In genomic region chr2:91026491-91026890, GRCm38 (mm10) we compare ENCODE assay signal across 24 mouse cellular contexts. TPM values are rescaled to one million over a fixed set of nuclear protein-coding genes. Genes with fewer than 3 reads are reported as not detected.
DNase-seq lines count a peak whose midpoint lies in the region; ATAC-seq and TF ChIP-seq lines count a peak whose summit lies in the region.
"Had no signal": no experiment of that assay in that cellular context is flagged by ENCODE, and none has a peak within 500 bp of the region (broad histone marks: within the 10 kb centered on the region; RNA-seq: fewer than 3 reads in every experiment).

No protein-coding gene starts in this region.

- peak; percentile 22; the same call in 1 of the 2 replicates for TF ChIP-seq EP300 in liver, postnatal 0 days (IDR thresholded peaks at IDR 0.05; ENCODE audit: low read depth)

- TF ChIP-seq POLR2A in lung, adult 2 months (IDR thresholded peaks at IDR 0.05; ENCODE audit: borderline replicate concordance, extremely low read depth, low read depth, low read length) = no peak

- no peaks in the 10 kb centered on the region for H3K36me3 ChIP-seq in lung, embryonic 14.5 days (ENCODE audit: insufficient read depth)
- H3K36me3 ChIP-seq in liver, postnatal 0 days (replicated peaks; ENCODE audit: insufficient read depth, low read length) = no peaks in the 10 kb centered on the region
- H3K36me3 ChIP-seq in forebrain, embryonic 12.5 days (replicated peaks) = no peaks in the 10 kb centered on the region; the same call in 1 of the 2 replicates
- H3K36me3 ChIP-seq: hindbrain, embryonic 10.5 days; lung, embryonic 15.5 days; midbrain, embryonic 12.5 days; neural tube, embryonic 12.5 days had no signal

- H3K4me2 ChIP-seq in lung, embryonic 14.5 days = 0 out of 2 replicates have a peak overlapping the region, but pooled peaks have one; percentile 8
- peak overlapping the region; percentile 63 for H3K4me2 ChIP-seq in liver, postnatal 0 days (ENCODE audit: low read depth, low read length)
- no peak overlapping the region for H3K4me2 ChIP-seq in forebrain, embryonic 12.5 days
- H3K4me2 ChIP-seq: embryonic facial prominence, embryonic 13.5 days; lung, embryonic 15.5 days; midbrain, embryonic 12.5 days; neural tube, embryonic 12.5 days had no signal

- WGBS in lung, embryonic 14.5 days = 88% methylated on average over 1 of the region's 1 CpGs
- 91% methylated on average over 1 of the region's 1 CpGs for WGBS in lung, adult 2 months
- WGBS in liver, postnatal 0 days (ENCODE audit: insufficient replicate concordance) = 61% methylated on average over 1 of the region's 1 CpGs
- 85% methylated on average over 1 of the region's 1 CpGs for WGBS in forebrain, embryonic 12.5 days

- no peak for TF ChIP-seq CTCF in lung, embryonic 14.5 days (IDR thresholded peaks at IDR 0.05; ENCODE audit: low read depth)
- TF ChIP-seq CTCF in lung, adult 2 months (IDR thresholded peaks at IDR 0.05; ENCODE audit: insufficient read depth, low read length) = no peak
- TF ChIP-seq CTCF in liver, postnatal 0 days (IDR thresholded peaks at IDR 0.05; ENCODE audit: low read depth) = no peak

- no peaks in the 10 kb centered on the region for H3K9me3 ChIP-seq in lung, embryonic 14.5 days (ENCODE audit: low read depth, low read length)
- no peaks in the 10 kb centered on the region for H3K9me3 ChIP-seq in liver, postnatal 0 days (ENCODE audit: low read length)
- H3K9me3 ChIP-seq in forebrain, embryonic 12.5 days = no peaks in the 10 kb centered on the region
- H3K9me3 ChIP-seq: embryonic facial prominence, embryonic 13.5 days; forebrain, embryonic 10.5 days; hindbrain, embryonic 10.5 days; lung, embryonic 15.5 days; midbrain, embryonic 12.5 days; neural tube, embryonic 12.5 days had no signal

- H3K4me1 ChIP-seq in lung, embryonic 14.5 days (ENCODE audit: insufficient read depth) = no peaks in the 10 kb centered on the region
- peaks cover 2% of the 10 kb centered on the region; the same call in 1 of the 2 replicates for H3K4me1 ChIP-seq in lung, adult 2 months (ENCODE audit: control insufficient read depth, insufficient read depth, low read length)
- H3K4me1 ChIP-seq in liver, postnatal 0 days (ENCODE audit: insufficient read depth) = peaks cover 20% of the 10 kb centered on the region
- no peaks in the 10 kb centered on the region; the same call in 1 of the 2 replicates for H3K4me1 ChIP-seq in forebrain, embryonic 12.5 days
- H3K4me1 ChIP-seq: embryonic facial prominence, embryonic 13.5 days; forebrain, embryonic 10.5 days; lung, embryonic 15.5 days; midbrain, embryonic 12.5 days had no signal

- H3K9ac ChIP-seq in lung, embryonic 14.5 days = no peak overlapping the region
- H3K9ac ChIP-seq in liver, postnatal 0 days (replicated peaks) = peak overlapping the region; percentile 55
- no peak overlapping the region for H3K9ac ChIP-seq in forebrain, embryonic 12.5 days
- H3K9ac ChIP-seq: embryonic facial prominence, embryonic 13.5 days; lung, embryonic 15.5 days; midbrain, embryonic 12.5 days; neural tube, embryonic 12.5 days had no signal

- no peak for DNase-seq in lung, embryonic 14.5 days
- DNase-seq in lung, adult 2 months = no peak
- DNase-seq in c-Kit-negative CD71-positive TER-119-positive erythroid progenitor cells, embryonic 14.5 days (ENCODE audit: low read depth, low spot score) = peak; percentile 49
- peak; percentile 61 for DNase-seq in liver
- DNase-seq in liver, postnatal 0 days = no peak
- DNase-seq in frontal cortex, postnatal 10 days (ENCODE audit: low spot score in 2 of 2) = no peak
- DNase-seq in thymus, postnatal 25 days = no peak
- DNase-seq: adrenal gland, postnatal 10 days; cerebellum, adult 8-10 months; kidney, adult 8-10 months; layer of hippocampus, adult 9-11 months; lung, postnatal 4 days; right cerebral cortex, postnatal 4 days; thymus, postnatal 36 days had no signal

- H3K27ac ChIP-seq in lung, embryonic 14.5 days (ENCODE audit: low read depth) = no peak overlapping the region
- H3K27ac ChIP-seq in liver, postnatal 0 days (ENCODE audit: low read depth) = peak overlapping the region; percentile 72
- no peak overlapping the region for H3K27ac ChIP-seq in forebrain, embryonic 12.5 days
- H3K27ac ChIP-seq: embryonic facial prominence, embryonic 13.5 days; forebrain, embryonic 10.5 days; hindbrain, embryonic 10.5 days; lung, embryonic 15.5 days; midbrain, embryonic 12.5 days; neural tube, embryonic 12.5 days; stomach, postnatal 0 days had no signal

- H3K4me3 ChIP-seq in lung, embryonic 14.5 days (ENCODE audit: low read depth, low read length) = no peak overlapping the region
- H3K4me3 ChIP-seq in lung, adult 2 months (replicated peaks; ENCODE audit: extremely low read depth, low read depth, low read length) = no peak overlapping the region
- H3K4me3 ChIP-seq in liver, postnatal 0 days (ENCODE audit: low read depth, low read length) = peak overlapping the region; percentile 41
- no peak overlapping the region for H3K4me3 ChIP-seq in forebrain, embryonic 12.5 days (replicated peaks)
- H3K4me3 ChIP-seq: embryonic facial prominence, embryonic 13.5 days; forebrain, embryonic 10.5 days; hindbrain, embryonic 10.5 days; lung, embryonic 15.5 days; midbrain, embryonic 12.5 days; neural tube, embryonic 12.5 days had no signal

- no peak for ATAC-seq in lung, embryonic 14.5 days (ENCODE audit: insufficient read depth)
- ATAC-seq in liver, postnatal 0 days = peak; percentile 24; the same call in 1 of the 2 replicates
- no peak for ATAC-seq in forebrain, embryonic 12.5 days (ENCODE audit: low FRiP score)
- ATAC-seq: activated CD4-positive, CD25-positive, alpha-beta regulatory T cell, adult 4 months had no signal

- H3K27me3 ChIP-seq in lung, embryonic 14.5 days (ENCODE audit: insufficient read depth, low read length) = no peaks in the 10 kb centered on the region
- H3K27me3 ChIP-seq in liver, postnatal 0 days (ENCODE audit: insufficient read depth, low read length) = no peaks in the 10 kb centered on the region
- no peaks in the 10 kb centered on the region for H3K27me3 ChIP-seq in forebrain, embryonic 12.5 days
- H3K27me3 ChIP-seq: embryonic facial prominence, embryonic 13.5 days; lung, embryonic 15.5 days; midbrain, embryonic 12.5 days; neural tube, embryonic 12.5 days had no signal

RNA-seq across cellular contexts. Expression of gene Rapsn, which starts 8.9 kb away (rescaled TPM):
- 1.5 and 1.6 TPM in 2 replicates for polyA plus RNA-seq in lung, embryonic 14.5 days (2014; fragmentation: Nextera tagmentation; extraction: Ambion mirVana)
- 2.6 and 4.7 TPM in 2 replicates for polyA plus RNA-seq in lung, adult 2 months (2012; rRNA removed)
- polyA plus RNA-seq in liver, postnatal 0 days (2015; fragmentation: Nextera tagmentation; extraction: Ambion mirVana) = 1.6 and 1.8 TPM in 2 replicates
- polyA plus RNA-seq in forebrain, embryonic 12.5 days (2016; fragmentation: Nextera tagmentation; extraction: Ambion mirVana) = 1.9 and 2.6 TPM in 2 replicates

RNA-seq across cellular contexts. Expression of gene Psmc3, which starts 27.3 kb away (rescaled TPM):
- polyA plus RNA-seq in lung, embryonic 14.5 days (2014; fragmentation: Nextera tagmentation; extraction: Ambion mirVana) = 300 and 322 TPM in 2 replicates
- 51.7 and 76.9 TPM in 2 replicates for polyA plus RNA-seq in lung, adult 2 months (2012; rRNA removed)
- polyA plus RNA-seq in liver, postnatal 0 days (2015; fragmentation: Nextera tagmentation; extraction: Ambion mirVana) = 109 and 112 TPM in 2 replicates
- 294 and 301 TPM in 2 replicates for polyA plus RNA-seq in forebrain, embryonic 12.5 days (2016; fragmentation: Nextera tagmentation; extraction: Ambion mirVana)

RNA-seq across cellular contexts. Expression of gene Slc39a13, which starts 43.7 kb away (rescaled TPM):
- 29.0 and 33.3 TPM in 2 replicates for polyA plus RNA-seq in lung, embryonic 14.5 days (2014; fragmentation: Nextera tagmentation; extraction: Ambion mirVana)
- polyA plus RNA-seq in lung, adult 2 months (2012; rRNA removed) = 88.2 and 101 TPM in 2 replicates
- polyA plus RNA-seq in liver, postnatal 0 days (2015; fragmentation: Nextera tagmentation; extraction: Ambion mirVana) = 7.2 TPM in 2 replicates
- polyA plus RNA-seq in forebrain, embryonic 12.5 days (2016; fragmentation: Nextera tagmentation; extraction: Ambion mirVana) = 22.6 and 24.3 TPM in 2 replicates

RNA-seq across cellular contexts. Expression of gene Spi1, which starts 55.7 kb away (rescaled TPM):
- 6.2 TPM in 2 replicates for polyA plus RNA-seq in lung, embryonic 14.5 days (2014; fragmentation: Nextera tagmentation; extraction: Ambion mirVana)
- polyA plus RNA-seq in lung, adult 2 months (2012; rRNA removed) = 65.7 and 70.7 TPM in 2 replicates
- 31.7 and 35.5 TPM in 2 replicates for polyA plus RNA-seq in liver, postnatal 0 days (2015; fragmentation: Nextera tagmentation; extraction: Ambion mirVana)
- 1.7 and 2.7 TPM in 2 replicates for polyA plus RNA-seq in forebrain, embryonic 12.5 days (2016; fragmentation: Nextera tagmentation; extraction: Ambion mirVana)
- polyA plus RNA-seq: activated CD4-positive, CD25-positive, alpha-beta regulatory T cell, adult 4 months; C2C12 had no signal

Comparison
In these comparisons a context has a peak if more than half of its experiments do, and no peak if none do; other contexts are left out.
1. DNase-seq: peak in c-Kit-negative CD71-positive TER-119-positive erythroid progenitor cells, embryonic 14.5 days (single experiment) and liver (single experiment); none in lung, embryonic 14.5 days (single experiment), lung, adult 2 months (single experiment), liver, postnatal 0 days (single experiment), frontal cortex, postnatal 10 days (0 of 2) and thymus, postnatal 25 days (single experiment).